In the genomic region with DNA sequence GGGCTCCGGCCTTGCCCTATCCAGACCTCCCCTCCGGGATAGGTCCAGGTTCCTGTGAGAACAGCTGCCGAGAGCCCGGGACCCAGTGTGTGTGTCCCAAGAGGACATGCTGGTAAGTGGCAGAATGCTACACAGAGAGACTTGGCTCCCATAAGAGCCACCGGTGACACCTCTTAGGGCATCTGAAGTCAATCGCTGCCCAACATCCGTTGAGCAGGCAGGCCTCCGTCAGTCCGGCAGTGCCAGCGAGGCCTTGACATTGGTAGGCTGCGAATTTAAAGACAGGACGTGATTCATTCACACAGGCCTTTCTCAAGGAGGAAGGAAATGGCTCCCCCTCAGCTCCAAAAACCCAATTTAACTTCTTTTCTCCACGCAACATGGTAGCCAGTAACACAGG, we compare ENCODE assay signal across 9 mouse cellular contexts. TPM values are rescaled to one million over a fixed set of nuclear protein-coding genes. Genes with fewer than 3 reads are reported as not detected.
A peak's percentile ranks its signal among the peaks of the same experiment; 100 is the strongest.
DNase-seq lines count a peak whose midpoint lies in the region; ATAC-seq lines count a peak whose summit lies in the region.
"Had no signal": no experiment of that assay in that cellular context is flagged by ENCODE, and none has a peak within 500 bp of the region (broad histone marks: within the 10 kb centered on the region; RNA-seq: fewer than 3 reads in every experiment).

No protein-coding gene starts in this region.

- no peak for ATAC-seq in embryonic facial prominence, embryonic 12.5 days (ENCODE audit: insufficient number of reproducible peaks, insufficient read depth, low FRiP score, low TSS enrichment)
- no peak for ATAC-seq in intestine, embryonic 14.5 days (replicated peaks; ENCODE audit: low FRiP score, low TSS enrichment, low read depth)

- H3K79me2 ChIP-seq in macrophage (ENCODE audit: inconsistent target): no peaks in the 10 kb centered on the region

- 87% methylated on average over 13 of the region's 13 CpGs for WGBS in embryonic facial prominence, embryonic 12.5 days
- WGBS in intestine, embryonic 14.5 days: 83% methylated on average over 13 of the region's 13 CpGs
- WGBS in macrophage (ENCODE audit: missing documents): 44% methylated on average over 13 of the region's 13 CpGs

- peak overlapping the region; percentile 61 for H3K27ac ChIP-seq in embryonic facial prominence, embryonic 12.5 days
- H3K27ac ChIP-seq in intestine, embryonic 14.5 days (ENCODE audit: low read depth): peak overlapping the region; percentile 80; the same call in 1 of the 2 replicates
- H3K27ac ChIP-seq in macrophage: peak overlapping the region; percentile 52

- peak; percentile 97 for DNase-seq in heart, adult 11 months
- no peak for DNase-seq in heart, adult 8-10 months (ENCODE audit: low spot score)
- DNase-seq in intestine, embryonic 14.5 days (ENCODE audit: low spot score): no peak
- no peak for DNase-seq in left cerebral cortex, postnatal 14 days (ENCODE audit: low spot score in 2 of 2)
- no peak for DNase-seq in gastrocnemius, postnatal 25 days
- DNase-seq in embryo, embryonic 9.5 days (ENCODE audit: extremely low spot score): no peak

- no peaks in the 10 kb centered on the region for H3K27me3 ChIP-seq in embryonic facial prominence, embryonic 12.5 days
- no peaks in the 10 kb centered on the region for H3K27me3 ChIP-seq in intestine, embryonic 14.5 days (replicated peaks; ENCODE audit: control insufficient read depth, insufficient read depth, low read length)

- no peak overlapping the region for H3K9ac ChIP-seq in embryonic facial prominence, embryonic 12.5 days
- no peak overlapping the region for H3K9ac ChIP-seq in intestine, embryonic 14.5 days (ENCODE audit: low read length)

- no peak overlapping the region for H3K4me2 ChIP-seq in embryonic facial prominence, embryonic 12.5 days (replicated peaks)
- H3K4me2 ChIP-seq in intestine, embryonic 14.5 days (ENCODE audit: low read length): no peak overlapping the region

- H3K4me3 ChIP-seq in embryonic facial prominence, embryonic 12.5 days: no peak overlapping the region
- H3K4me3 ChIP-seq in intestine, embryonic 14.5 days (ENCODE audit: low read depth, low read length): no peak overlapping the region
- no peak overlapping the region for H3K4me3 ChIP-seq in macrophage (ENCODE audit: inconsistent target)
- H3K4me3 ChIP-seq: megakaryocyte, embryonic 14.5 days had no signal

- intact Hi-C loops in left cerebral cortex, postnatal 14 days (cut with DNase I): no loop called here

- H3K4me1 ChIP-seq in embryonic facial prominence, embryonic 12.5 days: peaks cover 28% of the 10 kb centered on the region
- peaks cover 30% of the 10 kb centered on the region for H3K4me1 ChIP-seq in intestine, embryonic 14.5 days (replicated peaks; ENCODE audit: control insufficient read depth, insufficient read depth, low read length)

- H3K36me3 ChIP-seq in embryonic facial prominence, embryonic 12.5 days: no peaks in the 10 kb centered on the region
- H3K36me3 ChIP-seq in intestine, embryonic 14.5 days (ENCODE audit: control insufficient read depth, insufficient read depth, low read length): no peaks in the 10 kb centered on the region
- no peaks in the 10 kb centered on the region for H3K36me3 ChIP-seq in macrophage (ENCODE audit: inconsistent target)

- H3K9me3 ChIP-seq in embryonic facial prominence, embryonic 12.5 days: no peaks in the 10 kb centered on the region
- no peaks in the 10 kb centered on the region for H3K9me3 ChIP-seq in intestine, embryonic 14.5 days (ENCODE audit: control insufficient read depth, low read length)

RNA-seq across cellular contexts. Expression of gene 2900026A02Rik, which starts 11.1 kb away (rescaled TPM):
- total RNA-seq in heart, adult 8-10 months (2022): 10 to 100 TPM; 15.4 to 21.6 (median 20.3) TPM
- polyA plus RNA-seq in embryonic facial prominence, embryonic 12.5 days (2016; fragmentation: Nextera tagmentation; extraction: Ambion mirVana): 5.3 and 5.8 TPM in 2 replicates
- 6.9 TPM in 2 replicates for polyA plus RNA-seq in intestine, embryonic 14.5 days (2014; fragmentation: Nextera tagmentation; extraction: Ambion mirVana)
- 1 to 10 TPM in 19 of 26 experiments, under 1 TPM in 7; 0.38 to 7.0 (median 3.3) TPM for total RNA-seq in macrophage (2018; cell fraction: chromatin; rRNA removed)
- total RNA-seq in macrophage (2018; cell fraction: cytosol; rRNA removed): 10 to 100 TPM in 1 of 26 experiments, 1 to 10 TPM in 25; 3.1 to 10.3 (median 6.4) TPM
- 10 to 100 TPM in 3 of 26 experiments, 1 to 10 TPM in 23; 1.8 to 13.2 (median 5.4) TPM for total RNA-seq in macrophage (2018; cell fraction: nucleus; rRNA removed)
- polyA plus RNA-seq in macrophage (2018): 4.3 to 6.7 TPM (median 4.4 TPM) in 3 replicates
- total RNA-seq in left cerebral cortex, postnatal 14 days (2021): 10 to 100 TPM; 55.8 to 63.6 TPM
- 10 to 100 TPM; 25.7 to 28.0 TPM for total RNA-seq in gastrocnemius, postnatal 25 days (2021)

RNA-seq across cellular contexts. Expression of gene Tmem211, which starts 16.8 kb away (rescaled TPM):
- total RNA-seq in heart, adult 8-10 months (2022): not detected
- polyA plus RNA-seq in embryonic facial prominence, embryonic 12.5 days (2016; fragmentation: Nextera tagmentation; extraction: Ambion mirVana): 0.24 and 0.42 TPM in 2 replicates
- polyA plus RNA-seq in intestine, embryonic 14.5 days (2014; fragmentation: Nextera tagmentation; extraction: Ambion mirVana): not detected in 2 replicates
- not detected for total RNA-seq in macrophage (2018; cell fraction: chromatin; rRNA removed)
- total RNA-seq in macrophage (2018; cell fraction: cytosol; rRNA removed): not detected
- total RNA-seq in macrophage (2018; cell fraction: nucleus; rRNA removed): not detected
- not detected in 3 replicates for polyA plus RNA-seq in macrophage (2018)
- total RNA-seq in left cerebral cortex, postnatal 14 days (2021): not detected
- not detected for total RNA-seq in gastrocnemius, postnatal 25 days (2021)
